Mouse (Mus musculus) adrenal gland, adult (tissue): ENCODE results near the gene Zfp933.
"Not testable (repeated sequence)": the region's sequence is repeated elsewhere in the genome, so short reads cannot be mapped to it uniquely, and the experiment has no call there.

Source experiments
- DNase-seq, 2 experiments: peaks; one replicate each; pipeline ENCODE4 v3.0.0; 2022 to 2023; ENCODE audit warnings: low spot score in 1 of 2; ENCODE audit not compliant: inconsistent age in 2 of 2

Zfp933 gene

GRCm38 (mm10) chr4:147865651-147866050, 17.5 kb upstream of the Zfp933 start:
- DNase-seq: no peak

- DNase-seq: no peak
Observed at GRCm38 (mm10) chr4:147862051-147862450, 13.9 kb upstream of the Zfp933 start.

- DNase-seq: no peak
Observed at GRCm38 (mm10) chr4:147850776-147851175, 2.6 kb upstream of the Zfp933 start.

- peak in 1 of 2 experiments; percentile 88 for DNase-seq
Observed at GRCm38 (mm10) chr4:147848584-147848991, 422 bp upstream of the Zfp933 start.

GRCm38 (mm10) chr4:147842871-147843270, 5.3 kb downstream of the Zfp933 start:
- peak in 1 of 2 experiments; percentile 64 for DNase-seq

- DNase-seq: peak; percentile 34 to 60
Observed at GRCm38 (mm10) chr4:147839282-147839681, 8.9 kb downstream of the Zfp933 start.

- no peak for DNase-seq
Observed at GRCm38 (mm10) chr4:147824389-147824788, 23.8 kb downstream of the Zfp933 start.

GRCm38 (mm10) chr4:147821414-147821813, 26.8 kb downstream of the Zfp933 start:
- not testable (repeated sequence) for DNase-seq

GRCm38 (mm10) chr4:147819659-147820058, 28.5 kb downstream of the Zfp933 start:
- not testable (repeated sequence) for DNase-seq

- peak in 1 of 2 experiments; percentile 66 for DNase-seq
Observed at GRCm38 (mm10) chr4:147814592-147815167, 33.5 kb downstream of the Zfp933 start.

- no peak for DNase-seq
Observed at GRCm38 (mm10) chr4:147813249-147813765, 34.9 kb downstream of the Zfp933 start.

- not testable (repeated sequence) for DNase-seq
Observed at GRCm38 (mm10) chr4:147809966-147810304, 38.2 kb downstream of the Zfp933 start.

- DNase-seq: peak; percentile 47 to 80
Observed at GRCm38 (mm10) chr4:147809292-147809965, 38.7 kb downstream of the Zfp933 start, which contains the start of gene Zfp984. Zfp984 (minus strand) TSS chr4:147809788.

- not testable (repeated sequence) for DNase-seq
Observed at GRCm38 (mm10) chr4:147808483-147808882, 39.7 kb downstream of the Zfp933 start.

GRCm38 (mm10) chr4:147795308-147795707, 52.9 kb downstream of the Zfp933 start:
- not testable (repeated sequence) for DNase-seq

- DNase-seq: not testable (repeated sequence)
Observed at GRCm38 (mm10) chr4:147794026-147794665, 54.0 kb downstream of the Zfp933 start.

- DNase-seq: not testable (repeated sequence)
Observed at GRCm38 (mm10) chr4:147793390-147793916, 54.7 kb downstream of the Zfp933 start.

GRCm38 (mm10) chr4:147791729-147792128, 56.4 kb downstream of the Zfp933 start:
- not testable (repeated sequence) for DNase-seq
